Mouse (Mus musculus): ENCODE results near the gene Map3k6.

GRCm38 (mm10) chr4:133211751-133212561 is 28.7 kb upstream of the Map3k6 start, which contains the start of the genes Cd164l2 and Gpr3:
- TF ChIP-seq POLR2A (IDR thresholded peaks at IDR 0.05; ENCODE audit: low read depth, low read length) (no peak), CTCF (IDR thresholded peaks at IDR 0.05; ENCODE audit: borderline replicate concordance, insufficient read depth, low read length) (no peak)
